Mouse (Mus musculus) MEL (cell line): ENCODE measurements around the gene Atp5b. TPM values are rescaled to one million over a fixed set of nuclear protein-coding genes. Genes with fewer than 3 reads are reported as not detected.
"Not testable (repeated sequence)": the region's sequence is repeated elsewhere in the genome, so short reads cannot be mapped to it uniquely, and the experiment has no call there.

Experiments used
- DNase-seq: peaks from one replicate; pipeline ENCODE4 v3.0.0; 2011; ENCODE audit warnings: low read depth, low spot score
- H3K27ac ChIP-seq: 2 replicates; pipeline ENCODE4 v1.5.1; 2012; ENCODE audit warnings: low read depth, mild to moderate bottlenecking, control low read depth, low read length, moderate library complexity; ENCODE audit not compliant: control insufficient read depth
- H3K27me3 ChIP-seq, 2 experiments: fragments of 150-350 bp in 1 of 2; sonication (generic) in 1 of 2; 2 replicates each; pipeline ENCODE4 v1.6.1; 2012; ENCODE audit warnings: low read length in 2 of 2, mild to moderate bottlenecking in 2 of 2, improper control_type of control experiment in 1 of 2, moderate library complexity in 1 of 2; ENCODE audit not compliant: insufficient read depth in 2 of 2, control insufficient read depth in 1 of 2
- H3K36me3 ChIP-seq, 2 experiments: 2 replicates each; pipeline ENCODE4 v1.6.1; 2012 to 2014; ENCODE audit warnings: low read length in 2 of 2, improper control_type of control experiment in 1 of 2, inconsistent platforms in 1 of 2, mild to moderate bottlenecking in 1 of 2; ENCODE audit not compliant: insufficient read depth in 2 of 2, control insufficient read depth in 1 of 2
- H3K4me1 ChIP-seq, 2 experiments: fragments of 150-350 bp in 1 of 2; sonication (generic) in 1 of 2; 2 replicates each; pipeline ENCODE4 v1.6.1; 2012; ENCODE audit warnings: low read length in 2 of 2, improper control_type of control experiment in 1 of 2, mild to moderate bottlenecking in 1 of 2; ENCODE audit not compliant: insufficient read depth in 2 of 2, control insufficient read depth in 1 of 2
- H3K4me3 ChIP-seq, 2 experiments: fragments of 150-350 bp in 1 of 2; sonication (generic) in 1 of 2; 2 replicates each; pipeline ENCODE4 v1.5.1; 2012; ENCODE audit warnings: low read depth in 2 of 2, low read length in 2 of 2, mild to moderate bottlenecking in 2 of 2, moderate library complexity in 2 of 2, control low read depth in 1 of 2, improper control_type of control experiment in 1 of 2; ENCODE audit not compliant: control insufficient read depth in 1 of 2, insufficient read depth in 1 of 2
- H3K79me2 ChIP-seq: 2 replicates; pipeline ENCODE4 v1.6.1; 2012; ENCODE audit warnings: mild to moderate bottlenecking, low read length, moderate library complexity; ENCODE audit not compliant: control insufficient read depth, poor library complexity, insufficient read depth
- H3K9ac ChIP-seq: 2 replicates; pipeline ENCODE4 v1.6.1; 2012; ENCODE audit warnings: low read depth, mild to moderate bottlenecking, control low read depth, low read length, moderate library complexity; ENCODE audit not compliant: control insufficient read depth, poor library complexity, severe bottlenecking
- H3K9me3 ChIP-seq: fragments of 150-350 bp; sonication (generic); replicated peaks from 2 replicates; pipeline ENCODE4 v1.6.1; 2012; ENCODE audit warnings: mild to moderate bottlenecking, low read length, improper control_type of control experiment, moderate library complexity; ENCODE audit not compliant: insufficient read depth
- BHLHE40 ChIP-seq: IDR thresholded peaks from 2 replicates; pipeline ENCODE4 v1.6.1; 2012; ENCODE audit warnings: low read depth, mild to moderate bottlenecking, inconsistent platforms, low read length, improper control_type of control experiment, borderline replicate concordance
- CHD1 ChIP-seq: IDR thresholded peaks from 2 replicates; pipeline ENCODE4 v1.6.1; 2012; ENCODE audit warnings: low read depth, mild to moderate bottlenecking, inconsistent platforms, low read length, improper control_type of control experiment
- CHD2 ChIP-seq: IDR thresholded peaks from 2 replicates; pipeline ENCODE4 v1.6.1; 2011; ENCODE audit warnings: low read length, improper control_type of control experiment
- CTCF ChIP-seq, 3 experiments: IDR thresholded peaks in 2 of 3; conservative IDR thresholded peaks in 1 of 3; 2 replicates each; pipeline ENCODE4 v1.5.1; 2011 to 2012; ENCODE audit warnings: low read length in 3 of 3, low read depth in 2 of 3, mild to moderate bottlenecking in 2 of 3, improper control_type of control experiment in 1 of 3, inconsistent platforms in 1 of 3, mixed read lengths in 1 of 3, moderate library complexity in 1 of 3; ENCODE audit not compliant: control insufficient read depth in 1 of 3, insufficient read depth in 1 of 3, poor library complexity in 1 of 3, severe bottlenecking in 1 of 3
- E2F4 ChIP-seq: IDR thresholded peaks from 2 replicates; pipeline ENCODE4 v1.6.1; 2011; ENCODE audit warnings: low read depth, low read length, improper control_type of control experiment, borderline replicate concordance
- ELF1 ChIP-seq: IDR thresholded peaks from 2 replicates; pipeline ENCODE4 v1.6.1; 2014; ENCODE audit warnings: low read depth, mild to moderate bottlenecking, inconsistent platforms, low read length, improper control_type of control experiment, moderate library complexity
- EP300 ChIP-seq, 2 experiments: IDR thresholded peaks; 2 replicates each; pipeline ENCODE4 v1.6.1; 2011; ENCODE audit warnings: improper control_type of control experiment in 2 of 2, low read length in 2 of 2, low read depth in 1 of 2, mild to moderate bottlenecking in 1 of 2
- ETS1 ChIP-seq: IDR thresholded peaks from 2 replicates; pipeline ENCODE4 v1.6.1; 2012; ENCODE audit warnings: low read depth, mild to moderate bottlenecking, inconsistent platforms, low read length, improper control_type of control experiment, moderate library complexity
- MAX ChIP-seq: IDR thresholded peaks from 2 replicates; pipeline ENCODE4 v1.6.1; 2011; ENCODE audit warnings: low read length, improper control_type of control experiment
- MEF2A ChIP-seq: IDR thresholded peaks from 2 replicates; pipeline ENCODE4 v1.6.1; 2014; ENCODE audit warnings: low read depth, mild to moderate bottlenecking, inconsistent platforms, low read length, improper control_type of control experiment; ENCODE audit not compliant: poor library complexity, insufficient replicate concordance, severe bottlenecking; ENCODE audit errors: extremely low read depth
- MXI1 ChIP-seq: IDR thresholded peaks from 2 replicates; pipeline ENCODE4 v1.6.1; 2011; ENCODE audit warnings: mild to moderate bottlenecking, low read depth, low read length, improper control_type of control experiment
- MYC ChIP-seq: IDR thresholded peaks from 2 replicates; pipeline ENCODE4 v1.6.1; 2011; ENCODE audit warnings: low read depth, mild to moderate bottlenecking, low read length, improper control_type of control experiment, moderate library complexity
- NRF1 ChIP-seq: IDR thresholded peaks from 2 replicates; pipeline ENCODE4 v1.6.1; 2014; ENCODE audit warnings: low read depth, mild to moderate bottlenecking, inconsistent platforms, low read length, improper control_type of control experiment, moderate library complexity; ENCODE audit not compliant: poor library complexity, insufficient read depth, severe bottlenecking
- POLR2A ChIP-seq, 2 experiments: IDR thresholded peaks; 2 replicates each; pipeline ENCODE4 v1.6.1; 2011 to 2012; ENCODE audit warnings: low read length in 2 of 2, mild to moderate bottlenecking in 2 of 2, control low read depth in 1 of 2, improper control_type of control experiment in 1 of 2, low read depth in 1 of 2, moderate library complexity in 1 of 2; ENCODE audit not compliant: control insufficient read depth in 1 of 2, insufficient read depth in 1 of 2, poor library complexity in 1 of 2
- POLR2AphosphoS2 ChIP-seq: IDR thresholded peaks from 2 replicates; pipeline ENCODE4 v1.6.1; 2011; ENCODE audit warnings: low read length, improper control_type of control experiment
- POLR2AphosphoS5 ChIP-seq: IDR thresholded peaks from 2 replicates; pipeline ENCODE4 v1.6.1; 2012; ENCODE audit warnings: low read depth, borderline replicate concordance, mild to moderate bottlenecking, inconsistent platforms, low read length, moderate library complexity, mixed read lengths
- RAD21 ChIP-seq: IDR thresholded peaks from 2 replicates; pipeline ENCODE4 v1.6.1; 2011; ENCODE audit warnings: mild to moderate bottlenecking, low read depth, low read length, improper control_type of control experiment
- SIN3A ChIP-seq: IDR thresholded peaks from 2 replicates; pipeline ENCODE4 v1.6.1; 2012; ENCODE audit warnings: low read length, improper control_type of control experiment, inconsistent platforms
- TAL1 ChIP-seq: IDR thresholded peaks from 2 replicates; pipeline ENCODE4 v1.6.1; 2012; ENCODE audit warnings: mild to moderate bottlenecking, inconsistent platforms, low read length, moderate library complexity, mixed read lengths
- TBP ChIP-seq: IDR thresholded peaks from 2 replicates; pipeline ENCODE4 v1.8.0; 2011; ENCODE audit warnings: low read depth, low read length, improper control_type of control experiment
- USF1 ChIP-seq: IDR thresholded peaks from 2 replicates; pipeline ENCODE4 v1.6.1; 2014; ENCODE audit warnings: low read depth, mild to moderate bottlenecking, inconsistent platforms, low read length, improper control_type of control experiment, moderate library complexity
- USF2 ChIP-seq, 2 experiments: IDR thresholded peaks; 2 replicates each; pipeline ENCODE4 v1.6.1; 2011 to 2012; ENCODE audit warnings: improper control_type of control experiment in 2 of 2, low read length in 2 of 2, borderline replicate concordance in 1 of 2, inconsistent platforms in 1 of 2, low read depth in 1 of 2, mild to moderate bottlenecking in 1 of 2; ENCODE audit not compliant: insufficient read depth in 1 of 2
- ZNF384 ChIP-seq: IDR thresholded peaks from 2 replicates; pipeline ENCODE4 v1.6.1; 2012; ENCODE audit warnings: low read depth, mild to moderate bottlenecking, inconsistent platforms, low read length, improper control_type of control experiment
- polyA plus RNA-seq, 2 experiments: library from polyadenylated mRNA; stranded (reverse) in 1 of 2; unstranded in 1 of 2; fragments of >175 nt in 1 of 2; fragments of >200 nt in 1 of 2; gene quantifications; 2 replicates each; pipeline versions ENCODE4 v1.2.1 to v1.2.4; 2012; ENCODE audit warnings: low replicate concordance in 2 of 2, low read depth in 1 of 2; ENCODE audit not compliant: insufficient read length in 2 of 2, insufficient read depth in 1 of 2, missing spikeins in 1 of 2
- total RNA-seq: library from RNA; depleted of rRNA; stranded (reverse); fragments of 300-350 nt; gene quantifications from 2 replicates; pipeline ENCODE4 v1.2.3, GENCODE M21; 2012

Gene Atp5b
- total and polyA plus RNA-seq, 3 experiments: 545 to 2,318 (median 2,164) TPM

DNA sequence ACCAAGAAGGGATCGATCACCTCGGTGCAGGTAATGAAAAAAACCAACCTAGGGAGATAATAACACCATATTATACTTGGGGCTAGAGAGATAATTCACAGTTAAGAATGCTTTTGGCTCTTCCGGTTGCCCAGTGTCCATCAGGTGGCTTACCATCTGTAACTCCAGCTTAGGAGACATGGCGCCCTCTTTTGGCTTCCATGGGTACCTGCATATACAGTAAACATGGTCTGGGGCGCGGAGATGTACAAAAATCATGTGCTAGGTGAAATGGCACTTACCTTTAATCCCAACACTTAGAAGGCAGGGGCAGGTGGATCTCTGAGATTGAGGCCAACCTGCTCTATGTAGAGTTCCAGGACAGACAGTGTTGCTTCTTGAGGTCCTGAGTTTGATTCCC is 3.3 kb downstream of the Atp5b start:
- Histone ChIP-seq H3K4me3 (no peak overlapping the region), H3K79me2 (peaks cover 36% of the 10 kb centered on the region), H3K27ac (peak overlapping the region; percentile 13; the same call in 1 of the 2 replicates), H3K27me3 (no peaks in the 10 kb centered on the region), H3K4me1 (peaks cover 15 to 35% of the 10 kb centered on the region in 2 experiments), H3K9me3 (no peaks in the 10 kb centered on the region), H3K36me3 (peaks cover 48 to 64% of the 10 kb centered on the region in 2 experiments), H3K9ac (no peak overlapping the region)
- TF ChIP-seq CHD2 (no peak), TAL1 (no peak), ZNF384 (no peak), CTCF (IDR thresholded peaks at IDR 0.05 in 2 of 3, conservative IDR thresholded peaks at IDR 0.05 in 1 of 3; ENCODE audit: control insufficient read depth in 1 of 3, insufficient read depth in 1 of 3, low read depth in 2 of 3, low read length in 3 of 3, poor library complexity in 1 of 3, severe bottlenecking in 1 of 3) (peak; percentile 30 to 64 (median 56))
- DNase-seq: peak; percentile 62

DNA sequence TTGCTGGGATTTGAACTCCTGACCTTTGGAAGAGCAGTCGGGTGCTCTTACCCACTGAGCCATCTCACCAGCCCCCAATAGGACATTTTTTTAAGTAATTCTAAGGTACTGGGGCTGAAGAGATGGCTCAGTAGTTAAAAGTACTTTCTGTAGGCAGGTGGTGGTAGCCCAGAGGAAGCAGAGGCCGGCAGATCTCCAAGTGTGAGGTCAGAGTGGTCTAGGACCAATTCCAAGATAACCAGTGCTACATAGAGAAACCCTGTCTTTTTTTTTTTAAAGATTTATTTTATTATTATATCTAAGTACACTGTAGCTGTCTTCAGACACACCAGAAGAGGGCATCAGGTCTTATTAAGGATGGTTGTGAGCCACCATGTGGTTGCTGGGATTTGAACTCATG is 4.1 kb downstream of the Atp5b start:
- H3K27me3 ChIP-seq, H3K27ac ChIP-seq: not testable (repeated sequence)
- H3K4me1 ChIP-seq: peaks cover 11 to 28% of the 10 kb centered on the region in 2 experiments

DNA sequence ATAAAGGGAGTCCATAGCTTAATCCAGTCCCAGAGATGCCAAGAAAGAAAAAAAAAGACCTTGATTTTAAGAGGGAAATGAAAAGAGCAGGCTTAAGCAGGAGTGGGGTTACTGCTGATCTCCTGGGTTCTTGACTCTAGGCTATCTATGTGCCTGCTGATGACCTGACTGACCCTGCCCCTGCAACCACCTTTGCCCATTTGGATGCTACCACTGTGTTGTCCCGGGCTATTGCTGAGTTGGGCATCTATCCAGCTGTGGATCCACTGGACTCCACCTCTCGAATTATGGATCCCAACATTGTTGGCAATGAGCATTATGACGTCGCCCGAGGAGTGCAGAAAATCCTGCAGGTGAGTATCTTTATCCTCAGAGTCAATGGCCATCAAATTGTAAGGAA is 5.1 kb downstream of the Atp5b start:
- Histone ChIP-seq H3K36me3 (peaks cover 48 to 59% of the 10 kb centered on the region in 2 experiments), H3K27ac (no peak overlapping the region), H3K4me3 (no peak overlapping the region), H3K9ac (no peak overlapping the region), H3K9me3 (no peaks in the 10 kb centered on the region), H3K79me2 (peaks cover 35% of the 10 kb centered on the region), H3K27me3 (no peaks in the 10 kb centered on the region), H3K4me1 (peaks cover 11 to 28% of the 10 kb centered on the region in 2 experiments)
- no peak for DNase-seq
- TF ChIP-seq USF1: no peak
- TF ChIP-seq EP300 (IDR thresholded peaks at IDR 0.05; ENCODE audit: low read depth in 1 of 2, low read length in 2 of 2): no peak
- 0 out of 2 replicates have a peak, but pooled peaks have one; percentile 7 for TF ChIP-seq SIN3A
- TF ChIP-seq ELF1: no peak
- TF ChIP-seq NRF1: no peak
- no peak for TF ChIP-seq TBP
- no peak for TF ChIP-seq MEF2A
- TF ChIP-seq E2F4: no peak
- TF ChIP-seq MYC: no peak
- TF ChIP-seq POLR2AphosphoS5: no peak
- TF ChIP-seq ETS1: no peak
- no peak for TF ChIP-seq CHD2
- no peak for TF ChIP-seq RAD21
- TF ChIP-seq CHD1: 0 out of 2 replicates have a peak, but pooled peaks have one; percentile 38
- TF ChIP-seq POLR2A (IDR thresholded peaks at IDR 0.05; ENCODE audit: control insufficient read depth in 1 of 2, insufficient read depth in 1 of 2, low read depth in 1 of 2, low read length in 2 of 2, poor library complexity in 1 of 2): no peak; a peak in 1 of 4 replicates
- TF ChIP-seq MAX: no peak
- TF ChIP-seq POLR2AphosphoS2: peak; percentile 30; the same call in 1 of the 2 replicates
- TF ChIP-seq BHLHE40: no peak
- TF ChIP-seq MXI1: no peak
- TF ChIP-seq USF2 (IDR thresholded peaks at IDR 0.05; ENCODE audit: borderline replicate concordance in 1 of 2, insufficient read depth in 1 of 2, low read depth in 1 of 2, low read length in 2 of 2): no peak

More for the DNA sequence above, 4.1 kb downstream of the Atp5b start:
- H3K9ac ChIP-seq, H3K4me3 ChIP-seq, H3K9me3 ChIP-seq, DNase-seq: not testable (repeated sequence)
- Histone ChIP-seq H3K79me2 (peaks cover 39% of the 10 kb centered on the region), H3K36me3 (peaks cover 48 to 59% of the 10 kb centered on the region in 2 experiments)
